Comparison of ENCODE assay signal across 8 mouse cellular contexts in genomic region chr15:100469189-100469545, GRCm38 (mm10). TPM values are rescaled to one million over a fixed set of nuclear protein-coding genes. Genes with fewer than 3 reads are reported as not detected.
DNase-seq lines count a peak whose midpoint lies in the region; ATAC-seq and TF ChIP-seq lines count a peak whose summit lies in the region.

No protein-coding gene starts in this region.

- peak overlapping the region; percentile 98 for H3K27ac ChIP-seq in layer of hippocampus, adult 2 months
- peak overlapping the region; percentile 95 for H3K27ac ChIP-seq in embryonic facial prominence, embryonic 10.5 days (replicated peaks)
- H3K27ac ChIP-seq in hindbrain, postnatal 0 days, result peak overlapping the region; percentile 88
- H3K27ac ChIP-seq in midbrain, postnatal 0 days (ENCODE audit: low read depth, low read length), result peak overlapping the region; percentile 79

- peaks cover 29% of the 10 kb centered on the region for H3K4me1 ChIP-seq in embryonic facial prominence, embryonic 10.5 days
- H3K4me1 ChIP-seq in hindbrain, postnatal 0 days (ENCODE audit: insufficient read depth, low read length), result peaks cover 8% of the 10 kb centered on the region
- H3K4me1 ChIP-seq in midbrain, postnatal 0 days (ENCODE audit: insufficient read depth, low read length), result peaks cover 13% of the 10 kb centered on the region; the same call in 1 of the 2 replicates

- H3K36me3 ChIP-seq in embryonic facial prominence, embryonic 10.5 days (replicated peaks), result peaks cover 35% of the 10 kb centered on the region
- H3K36me3 ChIP-seq in hindbrain, postnatal 0 days (ENCODE audit: insufficient read depth, low read length), result peaks cover 10% of the 10 kb centered on the region; the same call in 1 of the 2 replicates
- H3K36me3 ChIP-seq in midbrain, postnatal 0 days (ENCODE audit: insufficient read depth, low read length), result peaks cover 11% of the 10 kb centered on the region; the same call in 1 of the 2 replicates

- peak overlapping the region; percentile 84 for H3K9ac ChIP-seq in hindbrain, postnatal 0 days (replicated peaks; ENCODE audit: low read length)
- peak overlapping the region; percentile 78 for H3K9ac ChIP-seq in midbrain, postnatal 0 days (replicated peaks; ENCODE audit: low read length, poor library complexity, severe bottlenecking)

- no peaks in the 10 kb centered on the region for H3K27me3 ChIP-seq in embryonic facial prominence, embryonic 10.5 days (replicated peaks; ENCODE audit: low read depth, poor library complexity, severe bottlenecking)
- no peaks in the 10 kb centered on the region for H3K27me3 ChIP-seq in hindbrain, postnatal 0 days (ENCODE audit: insufficient read depth, low read length)
- H3K27me3 ChIP-seq in midbrain, postnatal 0 days (ENCODE audit: insufficient read depth, low read length), result no peaks in the 10 kb centered on the region

- peak overlapping the region; percentile 96 for H3K4me2 ChIP-seq in hindbrain, postnatal 0 days (ENCODE audit: low read depth, low read length)
- H3K4me2 ChIP-seq in midbrain, postnatal 0 days (ENCODE audit: low read depth, low read length, poor library complexity, severe bottlenecking), result peak overlapping the region; percentile 90

- H3K4me3 ChIP-seq in layer of hippocampus, adult 2 months, result peak overlapping the region; percentile 88
- H3K4me3 ChIP-seq in embryonic facial prominence, embryonic 10.5 days, result peak overlapping the region; percentile 86
- H3K4me3 ChIP-seq in hindbrain, postnatal 0 days (ENCODE audit: low read length), result peak overlapping the region; percentile 88
- H3K4me3 ChIP-seq in midbrain, postnatal 0 days (ENCODE audit: low read depth, low read length), result peak overlapping the region; percentile 85

- no peak for DNase-seq in layer of hippocampus, adult 2 months (ENCODE audit: low spot score in 2 of 2)
- no peak for DNase-seq in layer of hippocampus, adult 11-12 months (ENCODE audit: low spot score)
- no peak for DNase-seq in embryonic facial prominence, embryonic 10.5 days (ENCODE audit: low spot score)
- no peak for DNase-seq in hindbrain, postnatal 0 days (ENCODE audit: low spot score)
- peak; percentile 19 for DNase-seq in midbrain, postnatal 0 days (ENCODE audit: low spot score)
- no peak for DNase-seq in layer of hippocampus, adult 9-11 months
- no peak for DNase-seq in frontal cortex, postnatal 10 days (ENCODE audit: low spot score in 2 of 2)
- DNase-seq in kidney, postnatal 14 days, result no peak

- TF ChIP-seq CTCF in layer of hippocampus, adult 2 months (conservative IDR thresholded peaks at IDR 0.05), result no peak
- TF ChIP-seq CTCF in hindbrain, postnatal 0 days (IDR thresholded peaks at IDR 0.05; ENCODE audit: low read depth), result no peak
- TF ChIP-seq CTCF in midbrain, postnatal 0 days (IDR thresholded peaks at IDR 0.05), result no peak

- WGBS in embryonic facial prominence, embryonic 10.5 days, result under 1% methylated on average over 19 of the region's 19 CpGs
- WGBS in hindbrain, postnatal 0 days, result 0% methylated on average over 15 of the region's 19 CpGs
- WGBS in midbrain, postnatal 0 days, result 2% methylated on average over 19 of the region's 19 CpGs

- H3K9me3 ChIP-seq in embryonic facial prominence, embryonic 10.5 days, result no peaks in the 10 kb centered on the region
- H3K9me3 ChIP-seq in hindbrain, postnatal 0 days (ENCODE audit: low read length), result no peaks in the 10 kb centered on the region
- no peaks in the 10 kb centered on the region for H3K9me3 ChIP-seq in midbrain, postnatal 0 days (ENCODE audit: low read length)

- peak; percentile 67 for ATAC-seq in hindbrain, postnatal 0 days
- ATAC-seq in midbrain, postnatal 0 days (ENCODE audit: low FRiP score), result peak; percentile 59

RNA-seq across cellular contexts. Expression of gene Letmd1, which starts 0.3 kb away (rescaled TPM):
- total RNA-seq in layer of hippocampus, adult 2 months (2021), result 10 to 100 TPM; 57.1 to 62.9 TPM
- 36.5 and 38.6 TPM in 2 replicates for polyA plus RNA-seq in embryonic facial prominence, embryonic 10.5 days (2016; fragmentation: Nextera tagmentation; extraction: Ambion mirVana)
- 79.5 and 88.6 TPM in 2 replicates for total RNA-seq in hindbrain, postnatal 0 days (2014; rRNA removed)
- 44.7 and 45.6 TPM in 2 replicates for polyA plus RNA-seq in hindbrain, postnatal 0 days (2015; fragmentation: Nextera tagmentation; extraction: Ambion mirVana)
- 80.9 and 86.0 TPM in 2 replicates for total RNA-seq in midbrain, postnatal 0 days (2014; rRNA removed)
- 53.0 and 55.0 TPM in 2 replicates for polyA plus RNA-seq in midbrain, postnatal 0 days (2015; fragmentation: Nextera tagmentation; extraction: Ambion mirVana)

RNA-seq across cellular contexts. Expression of gene Csrnp2, which starts 26.1 kb away (rescaled TPM):
- 10 to 100 TPM; 23.3 to 23.9 TPM for total RNA-seq in layer of hippocampus, adult 2 months (2021)
- 24.2 and 25.4 TPM in 2 replicates for polyA plus RNA-seq in embryonic facial prominence, embryonic 10.5 days (2016; fragmentation: Nextera tagmentation; extraction: Ambion mirVana)
- total RNA-seq in hindbrain, postnatal 0 days (2014; rRNA removed), result 50.2 and 53.9 TPM in 2 replicates
- polyA plus RNA-seq in hindbrain, postnatal 0 days (2015; fragmentation: Nextera tagmentation; extraction: Ambion mirVana), result 27.3 and 29.9 TPM in 2 replicates
- total RNA-seq in midbrain, postnatal 0 days (2014; rRNA removed), result 61.5 and 66.3 TPM in 2 replicates
- polyA plus RNA-seq in midbrain, postnatal 0 days (2015; fragmentation: Nextera tagmentation; extraction: Ambion mirVana), result 35.8 and 37.0 TPM in 2 replicates

RNA-seq across cellular contexts. Expression of gene Slc11a2, which starts 44.3 kb away (rescaled TPM):
- 10 to 100 TPM; 62.0 to 67.5 TPM for total RNA-seq in layer of hippocampus, adult 2 months (2021)
- 25.0 and 28.3 TPM in 2 replicates for polyA plus RNA-seq in embryonic facial prominence, embryonic 10.5 days (2016; fragmentation: Nextera tagmentation; extraction: Ambion mirVana)
- total RNA-seq in hindbrain, postnatal 0 days (2014; rRNA removed), result 25.1 and 40.1 TPM in 2 replicates
- 14.5 and 18.5 TPM in 2 replicates for polyA plus RNA-seq in hindbrain, postnatal 0 days (2015; fragmentation: Nextera tagmentation; extraction: Ambion mirVana)
- 29.5 and 34.4 TPM in 2 replicates for total RNA-seq in midbrain, postnatal 0 days (2014; rRNA removed)
- 17.0 and 23.6 TPM in 2 replicates for polyA plus RNA-seq in midbrain, postnatal 0 days (2015; fragmentation: Nextera tagmentation; extraction: Ambion mirVana)

RNA-seq across cellular contexts. Expression of gene Gm5475, which starts 47.2 kb away (rescaled TPM):
- total RNA-seq in layer of hippocampus, adult 2 months (2021), result not detected
- polyA plus RNA-seq in embryonic facial prominence, embryonic 10.5 days (2016; fragmentation: Nextera tagmentation; extraction: Ambion mirVana), result 0.05 TPM in 1 of 2 replicates, not detected in the other
- total RNA-seq in hindbrain, postnatal 0 days (2014; rRNA removed), result not detected in 2 replicates
- polyA plus RNA-seq in hindbrain, postnatal 0 days (2015; fragmentation: Nextera tagmentation; extraction: Ambion mirVana), result 0.10 and 0.19 TPM in 2 replicates
- not detected in 2 replicates for total RNA-seq in midbrain, postnatal 0 days (2014; rRNA removed)
- 0.15 and 0.17 TPM in 2 replicates for polyA plus RNA-seq in midbrain, postnatal 0 days (2015; fragmentation: Nextera tagmentation; extraction: Ambion mirVana)
